Mouse (Mus musculus): ENCODE results near the gene Vmn2r53. TPM values are rescaled to one million over a fixed set of nuclear protein-coding genes. Genes with fewer than 3 reads are reported as not detected.

Vmn2r53 gene
- not detected for polyA plus RNA-seq (2014; fragmentation: Illumina TruSeq; extraction: RNeasy Lipid Tissue Mini Kit (QIAGEN cat#74804); ENCODE audit: low read depth, low replicate concordance)

DNA sequence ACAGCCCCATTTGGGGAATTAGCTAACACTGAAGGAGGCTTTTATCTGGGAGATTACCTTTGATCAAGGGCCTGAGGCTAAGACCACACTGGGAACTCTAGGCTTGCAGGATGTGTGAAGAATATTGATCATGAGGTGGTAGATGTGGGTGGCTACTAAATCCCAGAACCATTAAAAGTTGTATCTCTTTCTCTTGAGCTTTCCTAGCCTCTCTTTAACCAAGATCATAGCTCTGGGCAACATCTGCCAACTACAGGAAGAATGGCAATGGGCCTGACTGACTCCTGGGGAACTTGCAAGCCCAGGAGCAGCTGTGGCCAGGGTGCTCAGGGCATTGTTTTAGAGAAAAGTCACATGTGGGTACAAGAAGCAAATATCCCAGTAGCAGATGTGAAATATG lies at the start of gene Vmn2r53:
Gene Vmn2r53, minus strand, starts transcription at position 101 of the 400 bp plus-strand sequence.

DNA sequence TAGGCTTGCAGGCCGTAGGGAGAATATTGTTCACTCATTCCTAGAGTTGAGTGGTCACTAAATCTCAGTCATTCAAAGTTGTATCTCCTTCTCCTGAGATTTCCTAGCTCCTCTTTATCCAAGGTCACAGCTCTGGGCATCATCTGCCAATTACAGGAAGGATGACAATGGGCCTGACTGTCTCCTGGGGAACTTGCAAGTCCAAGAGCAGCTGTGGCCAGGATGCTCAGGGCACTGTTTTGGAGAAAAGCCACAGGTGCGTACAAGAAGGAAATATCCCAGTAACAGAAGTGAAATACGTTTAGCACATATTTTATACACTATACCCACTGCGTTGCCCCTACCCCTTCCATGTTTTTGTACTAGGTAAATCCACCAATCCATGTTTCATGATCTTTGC lies 31.6 kb upstream of the Vmn2r53 start, which contains the start of gene Vmn2r54:
Gene Vmn2r54, minus strand, starts transcription at position 101 of the 400 bp plus-strand sequence.

Other genes with a start within 250 kb of the Vmn2r53 start
- gene Vmn1r84, start 239.5 kb downstream of the Vmn2r53 start, polyA plus RNA-seq (2014; fragmentation: Illumina TruSeq; extraction: RNeasy Lipid Tissue Mini Kit (QIAGEN cat#74804); ENCODE audit: low read depth, low replicate concordance): not detected
- gene Zfp551, start 186.0 kb downstream of the Vmn2r53 start, polyA plus RNA-seq (2014; fragmentation: Illumina TruSeq; extraction: RNeasy Lipid Tissue Mini Kit (QIAGEN cat#74804); ENCODE audit: low read depth, low replicate concordance): 1.8 TPM
- gene Zfp606, start 130.5 kb downstream of the Vmn2r53 start, polyA plus RNA-seq (2014; fragmentation: Illumina TruSeq; extraction: RNeasy Lipid Tissue Mini Kit (QIAGEN cat#74804); ENCODE audit: low read depth, low replicate concordance): 7.8 TPM
- 1.0 TPM for gene 2900092C05Rik, start 96.3 kb downstream of the Vmn2r53 start, polyA plus RNA-seq (2014; fragmentation: Illumina TruSeq; extraction: RNeasy Lipid Tissue Mini Kit (QIAGEN cat#74804); ENCODE audit: low read depth, low replicate concordance)
- not detected for gene Vmn2r54, start 31.5 kb upstream of the Vmn2r53 start, polyA plus RNA-seq (2014; fragmentation: Illumina TruSeq; extraction: RNeasy Lipid Tissue Mini Kit (QIAGEN cat#74804); ENCODE audit: low read depth, low replicate concordance)
- not detected for gene Vmn2r55, start 76.2 kb upstream of the Vmn2r53 start, polyA plus RNA-seq (2014; fragmentation: Illumina TruSeq; extraction: RNeasy Lipid Tissue Mini Kit (QIAGEN cat#74804); ENCODE audit: low read depth, low replicate concordance)
- not detected for gene Vmn2r56, start 126.2 kb upstream of the Vmn2r53 start, polyA plus RNA-seq (2014; fragmentation: Illumina TruSeq; extraction: RNeasy Lipid Tissue Mini Kit (QIAGEN cat#74804); ENCODE audit: low read depth, low replicate concordance)
- 7.2 TPM for gene Zscan18, start 194.8 kb upstream of the Vmn2r53 start, polyA plus RNA-seq (2014; fragmentation: Illumina TruSeq; extraction: RNeasy Lipid Tissue Mini Kit (QIAGEN cat#74804); ENCODE audit: low read depth, low replicate concordance)
- 10.0 TPM for gene Zfp329, start 210.1 kb upstream of the Vmn2r53 start, polyA plus RNA-seq (2014; fragmentation: Illumina TruSeq; extraction: RNeasy Lipid Tissue Mini Kit (QIAGEN cat#74804); ENCODE audit: low read depth, low replicate concordance)
- 29.2 TPM for gene Zfp110, start 226.0 kb upstream of the Vmn2r53 start, polyA plus RNA-seq (2014; fragmentation: Illumina TruSeq; extraction: RNeasy Lipid Tissue Mini Kit (QIAGEN cat#74804); ENCODE audit: low read depth, low replicate concordance)

Data from adipose tissue, adult 10 weeks (tissue).